Mouse (Mus musculus): ENCODE data around the gene Nudt8. TPM values are rescaled to one million over a fixed set of nuclear protein-coding genes. Genes with fewer than 3 reads are reported as not detected.

The Nudt8 gene
- polyA plus RNA-seq, 1 experiment from 2014 or later = 20.8 TPM

- no peak overlapping the region; the same call in 1 of the 2 replicates for H3K4me3 ChIP-seq (replicated peaks)
- peaks cover 4% of the 10 kb centered on the region; the same call in 1 of the 2 replicates for H3K27me3 ChIP-seq
- WGBS = 90% methylated on average over 5 of the region's 5 CpGs
These were observed 1.4 kb downstream of the Nudt8 start for GRCm38 (mm10) chr19:4001752-4002151.

DNA sequence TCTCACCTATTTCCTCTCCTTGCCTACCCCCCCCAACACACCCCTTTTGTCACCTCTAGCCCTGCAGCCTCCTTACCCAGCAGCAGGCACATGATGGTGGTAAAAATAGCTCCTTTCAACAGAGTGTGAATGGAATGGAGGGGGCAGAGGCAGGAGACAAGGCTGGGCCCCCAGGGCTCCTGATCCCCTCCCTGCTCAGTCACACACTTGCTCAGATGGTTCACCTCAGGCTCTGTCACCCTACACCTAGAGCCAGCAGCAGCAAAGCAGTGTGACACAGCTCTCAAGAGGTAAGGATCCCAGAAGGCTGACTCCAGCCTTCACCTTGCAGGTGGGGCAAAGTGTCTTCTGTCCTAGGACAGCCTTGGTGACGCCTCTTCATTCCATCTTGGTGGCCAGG lies 2.7 kb downstream of the Nudt8 start, which contains the start of gene Doc2g:
Gene Doc2g, plus strand, starts transcription at position 202 of the 400 bp plus-strand sequence.
- Histone ChIP-seq H3K9ac (no peak within 1 kb of the TSS), H3K4me1 (peaks cover 16% of the 10 kb centered on the region), H3K36me3 (replicated peaks) (peaks cover 29% of the 10 kb centered on the region), H3K27ac (no peak within 1 kb of the TSS), H3K4me3 (replicated peaks) (no peak within 1 kb of the TSS), H3K27me3 (no peaks in the 10 kb centered on the region), H3K4me2 (no peak within 1 kb of the TSS), H3K9me3 (no peaks in the 10 kb centered on the region)
- ATAC-seq (ENCODE audit: low FRiP score) = no peak
- 89% methylated on average over 1 of the region's 1 CpGs for WGBS

More at GRCm38 (mm10) chr19:4001752-4002151, 1.4 kb downstream of the Nudt8 start:
- H3K4me1 ChIP-seq = peaks cover 16% of the 10 kb centered on the region
- no peak overlapping the region for H3K9ac ChIP-seq
- no peak overlapping the region for H3K4me2 ChIP-seq
- no peaks in the 10 kb centered on the region for H3K9me3 ChIP-seq
- H3K27ac ChIP-seq = no peak overlapping the region
- ATAC-seq (ENCODE audit: low FRiP score) = no peak
- H3K36me3 ChIP-seq (replicated peaks) = peaks cover 16% of the 10 kb centered on the region

- H3K4me1 ChIP-seq = peaks cover 16% of the 10 kb centered on the region
- H3K36me3 ChIP-seq (replicated peaks) = peaks cover 34% of the 10 kb centered on the region
- no peaks in the 10 kb centered on the region for H3K27me3 ChIP-seq
- H3K4me2 ChIP-seq = no peak overlapping the region
- H3K27ac ChIP-seq = no peak overlapping the region
- ATAC-seq (ENCODE audit: low FRiP score) = no peak
- H3K4me3 ChIP-seq (replicated peaks) = no peak overlapping the region
- H3K9me3 ChIP-seq = no peaks in the 10 kb centered on the region
- no peak overlapping the region for H3K9ac ChIP-seq
- WGBS = 83% methylated on average over 12 of the region's 12 CpGs
These were observed 3.3 kb downstream of the Nudt8 start for GRCm38 (mm10) chr19:4003641-4004040.

GRCm38 (mm10) chr19:4004331-4004730 lies 4.0 kb downstream of the Nudt8 start:
- no peak overlapping the region for H3K4me3 ChIP-seq (replicated peaks)
- H3K9me3 ChIP-seq = no peaks in the 10 kb centered on the region
- H3K27ac ChIP-seq = no peak overlapping the region
- WGBS = 90% methylated on average over 15 of the region's 15 CpGs
- H3K9ac ChIP-seq = no peak overlapping the region
- H3K27me3 ChIP-seq = no peaks in the 10 kb centered on the region
- no peak for ATAC-seq (ENCODE audit: low FRiP score)
- H3K4me1 ChIP-seq = peaks cover 16% of the 10 kb centered on the region
- no peak overlapping the region for H3K4me2 ChIP-seq
- H3K36me3 ChIP-seq (replicated peaks) = peaks cover 41% of the 10 kb centered on the region

DNA sequence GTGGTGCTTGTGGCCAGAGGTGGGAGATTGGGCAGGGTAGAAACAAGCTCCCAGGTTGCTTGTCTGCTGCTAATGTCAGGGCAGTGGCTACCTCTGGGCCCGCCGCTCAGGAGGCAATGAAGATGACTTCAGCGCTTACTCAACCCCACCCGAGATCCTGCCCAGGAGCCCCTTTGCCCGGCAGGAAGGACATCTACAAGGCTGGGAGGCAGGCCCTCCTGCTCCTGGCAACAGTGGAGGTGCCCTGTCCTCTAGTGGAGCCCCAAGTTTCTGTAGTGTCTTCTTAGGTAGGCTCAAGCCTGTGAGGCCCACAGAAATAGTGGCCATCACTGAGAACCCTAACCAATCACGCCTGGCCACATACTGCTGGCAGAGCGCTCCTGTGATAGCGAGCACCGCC lies 4.7 kb downstream of the Nudt8 start:
- Histone ChIP-seq H3K4me1 (peaks cover 11% of the 10 kb centered on the region), H3K27ac (0 out of 2 replicates have a peak overlapping the region, but pooled peaks have one; percentile 31), H3K4me2 (no peak overlapping the region), H3K27me3 (no peaks in the 10 kb centered on the region), H3K9ac (no peak overlapping the region), H3K36me3 (replicated peaks) (peaks cover 48% of the 10 kb centered on the region), H3K4me3 (replicated peaks) (no peak overlapping the region), H3K9me3 (no peaks in the 10 kb centered on the region)
- ATAC-seq (ENCODE audit: low FRiP score) = no peak
- WGBS = 89% methylated on average over 9 of the region's 9 CpGs

- ATAC-seq (ENCODE audit: low FRiP score) = no peak
- no peak overlapping the region for H3K27ac ChIP-seq
- no peak overlapping the region for H3K4me3 ChIP-seq (replicated peaks)
- H3K9ac ChIP-seq = no peak overlapping the region
- peaks cover 10% of the 10 kb centered on the region for H3K4me1 ChIP-seq
- WGBS = 94% methylated on average over 8 of the region's 8 CpGs
- H3K27me3 ChIP-seq = no peaks in the 10 kb centered on the region
- no peak overlapping the region for H3K4me2 ChIP-seq
- H3K9me3 ChIP-seq = no peaks in the 10 kb centered on the region
- H3K36me3 ChIP-seq (replicated peaks) = peaks cover 53% of the 10 kb centered on the region
These were observed 5.6 kb downstream of the Nudt8 start for GRCm38 (mm10) chr19:4005971-4006370.

DNA sequence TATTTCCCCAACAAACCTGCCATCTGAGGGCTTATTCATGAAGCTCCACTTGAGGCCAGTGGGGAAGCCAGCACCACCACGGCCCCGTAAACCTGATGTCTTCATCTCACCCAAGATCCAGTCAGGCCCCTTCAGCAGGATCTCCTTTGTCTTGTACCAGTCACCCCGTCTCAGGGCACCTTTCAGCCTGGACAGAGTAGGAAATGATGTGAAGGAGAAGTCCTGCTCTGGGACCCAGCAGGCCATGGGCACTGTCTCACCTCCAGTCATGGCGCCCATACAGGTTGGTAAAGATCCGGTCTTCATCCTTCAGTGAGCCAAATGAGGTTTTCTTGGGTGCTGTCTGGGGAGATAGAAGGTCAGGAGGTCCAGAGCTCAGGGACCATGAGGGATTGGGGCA lies 10.7 kb downstream of the Nudt8 start:
- Histone ChIP-seq H3K4me3 (replicated peaks) (no peak overlapping the region), H3K4me2 (no peak overlapping the region), H3K9ac (no peak overlapping the region), H3K27me3 (no peaks in the 10 kb centered on the region), H3K4me1 (peaks cover 13% of the 10 kb centered on the region), H3K36me3 (replicated peaks) (peaks cover 44% of the 10 kb centered on the region), H3K27ac (no peak overlapping the region), H3K9me3 (no peaks in the 10 kb centered on the region)
- ATAC-seq (ENCODE audit: low FRiP score) = no peak
- 96% methylated on average over 5 of the region's 5 CpGs for WGBS

DNA sequence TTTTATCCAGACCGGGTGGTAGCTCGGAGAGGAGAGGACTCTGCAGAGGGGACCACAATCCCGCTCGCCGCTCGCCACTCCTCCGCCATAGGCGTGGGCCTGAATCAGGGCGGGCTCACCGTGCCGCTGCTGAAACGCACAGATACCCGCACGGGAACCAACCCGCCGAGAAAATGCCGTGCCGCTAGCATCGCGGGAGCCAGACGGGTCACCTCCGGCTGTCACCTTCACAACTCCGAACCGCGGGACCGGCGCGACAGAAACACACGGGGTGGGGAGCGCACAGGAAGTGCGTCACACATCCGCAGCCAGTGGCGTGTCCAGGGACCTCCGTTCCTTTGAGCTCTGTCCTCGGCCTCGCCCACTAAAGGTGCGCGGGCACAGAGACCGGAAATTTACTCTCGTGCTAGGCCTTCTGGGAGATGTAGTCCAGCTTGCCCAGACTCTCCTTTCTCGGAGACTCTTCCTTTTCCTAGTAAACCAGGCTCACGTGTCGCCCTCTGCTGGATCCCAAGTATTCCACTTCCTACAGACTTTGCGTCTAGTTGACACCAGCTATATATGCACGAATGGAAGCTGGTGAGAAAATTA lies 12.1 kb downstream of the Nudt8 start, which contains the start of gene Ndufv1:
Gene Ndufv1, minus strand, starts transcription at position 375 of the 591 bp plus-strand sequence.
- H3K4me3 ChIP-seq (replicated peaks) = peak within 1 kb of the TSS; percentile 89
- peak; percentile 100 for ATAC-seq (ENCODE audit: low FRiP score)
- H3K27ac ChIP-seq = peak within 1 kb of the TSS; percentile 26; the same call in 1 of the 2 replicates

DNA sequence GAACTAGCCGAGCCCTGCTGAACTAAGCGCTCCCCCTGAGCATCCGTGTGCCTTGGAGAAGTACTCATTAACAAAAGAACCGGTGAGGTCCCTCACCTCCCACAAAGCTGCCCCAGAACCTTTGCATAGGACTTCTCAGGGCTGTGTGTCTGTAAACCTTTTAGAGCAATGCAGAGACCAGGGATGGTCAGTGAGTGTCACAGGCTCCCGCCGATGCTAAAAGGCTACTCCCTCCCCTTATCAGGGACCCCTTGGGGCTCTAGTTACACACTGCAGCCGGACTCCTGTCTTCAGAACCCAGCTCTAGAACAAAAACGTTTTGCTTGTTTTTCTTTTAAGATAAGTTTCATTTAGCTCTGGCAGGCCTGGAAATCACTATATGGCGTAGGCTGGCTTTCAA lies 12.7 kb downstream of the Nudt8 start:
- peaks cover 13% of the 10 kb centered on the region for H3K4me1 ChIP-seq
- no peaks in the 10 kb centered on the region for H3K9me3 ChIP-seq
- H3K27ac ChIP-seq = no peak overlapping the region
- H3K4me3 ChIP-seq (replicated peaks) = peak overlapping the region; percentile 89
- 25% methylated on average over 9 of the region's 9 CpGs for WGBS
- no peak overlapping the region; the same call in 1 of the 2 replicates for H3K9ac ChIP-seq
- peaks cover 24% of the 10 kb centered on the region for H3K36me3 ChIP-seq (replicated peaks)
- ATAC-seq (ENCODE audit: low FRiP score) = no peak; the same call in 1 of the 2 replicates
- peaks cover 5% of the 10 kb centered on the region; the same call in 1 of the 2 replicates for H3K27me3 ChIP-seq
- H3K4me2 ChIP-seq = peak overlapping the region; percentile 46

More for the DNA sequence above, 12.1 kb downstream of the Nudt8 start, which contains the start of gene Ndufv1:
- Histone ChIP-seq H3K9ac (peak within 1 kb of the TSS; percentile 71), H3K9me3 (no peaks in the 10 kb centered on the region), H3K27me3 (no peaks in the 10 kb centered on the region), H3K4me2 (peak within 1 kb of the TSS; percentile 68), H3K4me1 (peaks cover 13% of the 10 kb centered on the region), H3K36me3 (replicated peaks) (peaks cover 29% of the 10 kb centered on the region)
- under 1% methylated on average over 45 of the region's 45 CpGs for WGBS

DNA sequence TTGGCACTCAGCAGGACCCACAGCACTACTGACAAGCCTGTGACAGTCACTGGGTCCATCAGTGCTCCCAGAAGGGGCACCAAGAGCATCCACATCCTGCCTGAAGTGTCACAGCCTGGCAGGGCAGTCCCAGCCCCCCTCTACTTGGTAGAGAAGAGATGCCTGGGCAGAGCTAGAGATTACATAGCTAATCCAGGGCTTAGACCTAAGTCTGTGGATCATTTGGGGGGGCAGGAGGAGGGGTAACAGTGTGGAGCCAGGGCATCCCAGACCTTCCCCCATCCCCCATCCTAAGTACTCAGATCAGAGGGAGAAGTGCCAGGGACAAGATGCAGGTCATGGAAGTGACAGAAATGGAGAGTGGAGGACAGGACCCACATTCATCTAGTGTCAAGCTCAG lies 14.4 kb downstream of the Nudt8 start:
- Histone ChIP-seq H3K9ac (no peak overlapping the region), H3K4me3 (replicated peaks) (no peak overlapping the region), H3K9me3 (no peaks in the 10 kb centered on the region), H3K27ac (no peak overlapping the region), H3K36me3 (replicated peaks) (peaks cover 7% of the 10 kb centered on the region), H3K27me3 (peaks cover 5% of the 10 kb centered on the region; the same call in 1 of the 2 replicates), H3K4me2 (no peak overlapping the region), H3K4me1 (peaks cover 15% of the 10 kb centered on the region)
- ATAC-seq (ENCODE audit: low FRiP score) = no peak

DNA sequence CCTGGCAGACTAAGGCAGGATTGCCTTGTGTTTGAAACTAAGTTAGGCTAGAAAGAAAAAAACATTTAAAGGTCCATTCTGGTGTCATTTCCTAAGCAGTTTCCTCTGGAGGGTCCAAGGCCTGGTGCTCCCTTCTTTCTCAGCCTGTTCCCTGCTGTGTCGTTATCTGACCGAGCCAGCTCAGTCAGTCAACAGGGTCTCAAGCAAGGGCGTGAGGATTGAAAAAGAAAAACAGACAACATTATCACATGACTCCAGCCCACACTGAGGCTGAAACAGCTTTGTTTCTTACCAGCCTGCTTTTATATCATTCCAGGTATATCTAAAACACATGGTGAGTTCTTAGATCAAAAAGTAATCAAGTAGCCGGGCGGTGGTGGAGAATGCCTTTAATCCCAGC lies 15.3 kb downstream of the Nudt8 start:
- H3K27me3 ChIP-seq = peaks cover 5% of the 10 kb centered on the region; the same call in 1 of the 2 replicates
- no peak overlapping the region for H3K9ac ChIP-seq
- WGBS = 69% methylated on average over 5 of the region's 5 CpGs
- no peak overlapping the region for H3K4me3 ChIP-seq (replicated peaks)
- H3K4me1 ChIP-seq = peaks cover 15% of the 10 kb centered on the region
- no peaks in the 10 kb centered on the region for H3K9me3 ChIP-seq
- no peak overlapping the region for H3K27ac ChIP-seq
- ATAC-seq (ENCODE audit: low FRiP score) = no peak
- H3K36me3 ChIP-seq (replicated peaks) = no peaks in the 10 kb centered on the region
- H3K4me2 ChIP-seq = no peak overlapping the region

DNA sequence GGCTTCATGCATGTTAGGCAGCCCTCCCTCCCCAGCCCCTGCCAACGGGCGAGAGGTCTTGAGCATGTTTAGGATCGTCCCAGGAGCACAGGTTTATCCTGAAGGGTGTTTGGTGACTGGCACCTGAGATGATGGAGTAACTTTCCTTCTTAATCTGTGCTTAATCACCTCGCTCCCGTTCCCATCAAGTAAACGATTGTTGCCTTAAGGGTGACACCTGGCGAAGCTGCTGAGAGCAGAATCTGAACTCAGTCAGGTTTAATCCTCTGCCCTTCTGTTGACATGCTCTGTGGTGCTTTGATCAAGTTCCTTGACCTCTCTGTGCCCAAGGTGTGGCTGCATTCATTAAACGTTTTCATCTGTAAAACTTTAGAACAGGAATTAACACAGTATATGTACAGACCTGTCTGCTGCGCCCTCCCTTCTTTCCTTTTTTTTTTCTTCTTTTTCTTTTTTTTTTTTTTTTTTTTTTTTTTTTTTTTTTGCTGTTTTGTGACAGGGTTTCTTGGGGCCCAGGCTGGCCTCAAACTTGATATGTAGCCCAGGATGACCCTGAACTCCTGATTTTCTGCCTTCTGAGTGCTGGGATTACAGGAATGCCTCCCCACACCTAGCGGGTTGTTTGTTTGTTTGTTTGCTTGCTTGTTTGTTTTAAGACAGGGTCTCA lies 17.7 kb downstream of the Nudt8 start:
- no peaks in the 10 kb centered on the region for H3K9me3 ChIP-seq
- ATAC-seq (ENCODE audit: low FRiP score) = no peak
- H3K4me3 ChIP-seq (replicated peaks) = no peak overlapping the region
- H3K27ac ChIP-seq = no peak overlapping the region
- peaks cover 5% of the 10 kb centered on the region; the same call in 1 of the 2 replicates for H3K27me3 ChIP-seq
- peaks cover 3% of the 10 kb centered on the region; the same call in 1 of the 2 replicates for H3K4me1 ChIP-seq
- no peak overlapping the region for H3K9ac ChIP-seq
- 69% methylated on average over 10 of the region's 10 CpGs for WGBS
- H3K36me3 ChIP-seq (replicated peaks) = no peaks in the 10 kb centered on the region
- H3K4me2 ChIP-seq = no peak overlapping the region

All from forebrain, embryonic 12.5 days (tissue).